Mouse (Mus musculus): ENCODE data around the gene Klrd1.
A peak's percentile ranks its signal among the peaks of the same experiment; 100 is the strongest.

Klrd1 gene

DNA sequence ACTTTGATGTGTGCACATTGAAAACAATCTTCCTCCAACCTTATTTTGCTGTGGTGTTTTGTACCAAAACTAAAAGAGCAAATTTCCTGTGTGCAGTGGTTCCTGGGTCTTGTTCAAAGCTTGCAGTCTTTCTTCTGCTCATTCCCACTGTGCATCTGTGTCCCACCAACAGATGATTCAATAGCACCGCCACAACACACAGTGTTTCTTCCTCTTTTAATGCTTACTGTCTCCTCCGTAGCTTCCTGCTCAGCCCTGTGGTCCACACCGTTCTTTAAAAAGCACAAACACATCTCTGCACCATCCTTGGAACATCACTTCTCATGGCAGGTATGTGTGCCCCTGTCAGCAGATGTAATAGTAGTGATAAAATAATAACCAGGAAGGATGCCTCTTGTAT, at the start of gene Klrd1:
Gene Klrd1 (plus strand): TSS at position 275 of the 400 bp plus-strand sequence.
- no peak for TF ChIP-seq POU5F1 (IDR thresholded peaks at IDR 0.05; ENCODE audit: borderline replicate concordance, low read length)
- no peak for TF ChIP-seq CTCF (conservative IDR thresholded peaks at IDR 0.05; ENCODE audit: low read length)
- H3K4me1 ChIP-seq (replicated peaks; ENCODE audit: low read depth, low read length), result no peaks in the 10 kb centered on the region
- H3K36me3 ChIP-seq (ENCODE audit: insufficient read depth, low read length), result no peaks in the 10 kb centered on the region
- no peaks in the 10 kb centered on the region for H3K9me3 ChIP-seq (ENCODE audit: low read length)
- H3K27me3 ChIP-seq (ENCODE audit: insufficient read depth, low read length), result no peaks in the 10 kb centered on the region
- H3K4me3 ChIP-seq (replicated peaks; ENCODE audit: low read length), result no peak within 1 kb of the TSS

DNA sequence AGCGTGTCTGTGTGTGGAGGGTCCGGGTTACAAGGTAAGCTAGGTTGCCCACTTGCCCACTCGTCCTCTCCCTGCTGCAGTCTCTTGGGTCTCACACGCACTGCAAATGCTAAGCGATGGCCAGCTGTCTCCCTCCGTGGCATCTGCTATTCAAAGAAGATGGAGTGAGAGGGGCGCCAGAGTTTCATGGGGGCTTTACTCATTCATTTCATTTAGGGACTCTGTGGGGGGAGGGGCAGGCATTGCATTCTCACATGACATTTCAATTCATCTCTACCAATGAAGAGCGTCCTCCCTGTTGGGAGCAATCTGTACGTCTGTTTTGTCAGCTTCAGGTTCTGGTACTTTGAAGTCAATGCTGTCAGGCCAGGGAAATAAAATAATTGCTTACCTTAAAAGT, 49.7 kb upstream of the Klrd1 start:
- no peak for TF ChIP-seq POU5F1 (IDR thresholded peaks at IDR 0.05; ENCODE audit: borderline replicate concordance, low read length)
- no peak for TF ChIP-seq NANOG (IDR thresholded peaks at IDR 0.05; ENCODE audit: borderline replicate concordance, low read length)
- TF ChIP-seq CTCF (conservative IDR thresholded peaks at IDR 0.05; ENCODE audit: low read length), result no peak
- H3K36me3 ChIP-seq (ENCODE audit: insufficient read depth, low read length), result peaks cover 54% of the 10 kb centered on the region
- no peak overlapping the region for H3K4me3 ChIP-seq (replicated peaks; ENCODE audit: low read length)
- H3K4me1 ChIP-seq (replicated peaks; ENCODE audit: low read depth, low read length), result peaks cover 8% of the 10 kb centered on the region
- no peaks in the 10 kb centered on the region for H3K27me3 ChIP-seq (ENCODE audit: insufficient read depth, low read length)
- H3K9me3 ChIP-seq (ENCODE audit: low read length), result no peaks in the 10 kb centered on the region

DNA sequence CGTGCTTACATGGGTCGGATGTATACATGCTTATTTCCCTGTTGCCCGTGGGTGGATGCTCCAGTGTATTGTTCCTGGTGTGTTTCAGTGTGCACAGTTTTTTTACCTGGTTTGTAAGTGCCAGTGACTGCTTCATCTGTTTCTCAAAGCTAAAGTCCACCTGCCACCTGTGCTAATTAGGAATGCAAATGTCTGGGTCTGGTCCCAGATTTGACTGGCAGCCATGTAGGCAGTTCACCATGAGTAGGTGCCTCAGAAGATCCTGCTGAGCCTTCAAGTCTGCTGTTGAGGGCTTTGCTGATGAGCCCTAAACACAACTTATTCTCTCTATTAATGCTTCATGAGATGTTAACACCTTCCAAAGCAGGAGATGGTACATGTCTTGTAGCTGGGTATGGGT, 49.0 kb upstream of the Klrd1 start:
- Histone ChIP-seq H3K9me3 (ENCODE audit: low read length) (no peaks in the 10 kb centered on the region), H3K27me3 (ENCODE audit: insufficient read depth, low read length) (no peaks in the 10 kb centered on the region), H3K4me3 (replicated peaks; ENCODE audit: low read length) (no peak overlapping the region), H3K36me3 (ENCODE audit: insufficient read depth, low read length) (peaks cover 49% of the 10 kb centered on the region), H3K4me1 (replicated peaks; ENCODE audit: low read depth, low read length) (peaks cover 8% of the 10 kb centered on the region)
- no peak for TF ChIP-seq CTCF (conservative IDR thresholded peaks at IDR 0.05; ENCODE audit: low read length)

DNA sequence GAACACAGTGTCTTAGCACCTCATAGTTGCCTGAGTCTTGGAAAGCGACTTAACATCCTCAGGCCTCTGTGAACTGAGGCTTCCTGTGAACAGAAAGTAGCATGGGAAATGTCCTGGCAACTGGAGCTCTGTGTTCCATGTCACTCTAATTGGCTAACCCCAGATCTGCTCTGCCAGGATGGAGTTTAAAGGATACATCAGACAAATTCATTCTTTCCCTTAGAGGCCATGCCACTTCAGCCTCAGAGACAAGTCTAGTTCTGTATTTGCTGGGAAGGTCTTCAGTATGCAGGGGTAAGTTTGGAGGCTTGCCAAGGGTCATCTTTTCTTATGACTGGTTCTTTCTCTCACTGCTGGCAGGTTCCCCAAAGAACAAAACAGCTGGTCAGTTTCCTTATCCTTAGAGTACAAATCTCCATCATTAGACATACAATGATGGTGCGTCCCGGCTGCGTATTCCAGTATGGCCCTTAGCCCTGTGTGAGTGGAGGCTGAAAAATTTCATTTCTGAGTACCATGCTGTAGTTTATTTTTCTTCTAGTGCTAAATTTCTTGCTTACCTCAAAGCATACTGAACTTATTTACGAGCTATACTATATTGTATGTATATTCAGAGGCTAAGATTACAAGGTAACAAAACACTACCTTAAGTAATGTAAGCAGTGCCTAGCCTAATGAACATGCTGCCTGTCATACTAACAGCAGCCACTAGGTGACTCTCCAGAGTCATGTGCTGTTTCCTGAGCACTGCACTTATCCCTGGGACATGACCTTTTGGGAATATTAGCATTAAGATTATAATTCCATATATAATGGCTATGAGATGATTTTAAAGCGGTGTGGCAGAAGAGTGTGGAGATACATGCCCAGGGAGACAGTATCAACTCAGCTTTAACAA, 47.6 kb upstream of the Klrd1 start:
- TF ChIP-seq NANOG (IDR thresholded peaks at IDR 0.05; ENCODE audit: borderline replicate concordance, low read length) (no peak), CTCF (conservative IDR thresholded peaks at IDR 0.05; ENCODE audit: low read length) (peak; percentile 96)
- Histone ChIP-seq H3K4me1 (replicated peaks; ENCODE audit: low read depth, low read length) (peaks cover 8% of the 10 kb centered on the region), H3K4me3 (replicated peaks; ENCODE audit: low read length) (no peak overlapping the region), H3K9me3 (ENCODE audit: low read length) (no peaks in the 10 kb centered on the region), H3K36me3 (ENCODE audit: insufficient read depth, low read length) (peaks cover 35% of the 10 kb centered on the region), H3K27me3 (ENCODE audit: insufficient read depth, low read length) (no peaks in the 10 kb centered on the region)

DNA sequence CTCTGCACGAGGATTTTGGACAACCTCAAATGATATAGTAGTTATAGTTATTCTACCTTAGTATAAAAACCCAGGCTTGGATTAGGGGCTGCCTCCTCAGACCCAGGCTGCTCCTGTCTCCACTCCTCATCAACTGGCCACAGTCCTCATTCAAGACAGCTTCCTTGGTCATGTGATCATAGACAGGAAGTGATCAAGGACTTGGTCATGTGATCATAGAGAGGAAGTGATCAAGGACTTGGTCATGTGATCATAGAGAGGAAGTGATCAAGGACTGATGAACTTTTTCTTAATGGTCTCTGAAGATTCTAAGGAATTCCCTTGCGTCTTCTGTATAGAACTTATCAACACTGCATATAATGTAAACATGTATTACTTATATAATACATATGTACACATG, 44.3 kb upstream of the Klrd1 start:
- no peaks in the 10 kb centered on the region for H3K27me3 ChIP-seq (ENCODE audit: insufficient read depth, low read length)
- H3K4me3 ChIP-seq (replicated peaks; ENCODE audit: low read length), result no peak overlapping the region
- no peaks in the 10 kb centered on the region for H3K9me3 ChIP-seq (ENCODE audit: low read length)
- H3K36me3 ChIP-seq (ENCODE audit: insufficient read depth, low read length), result peaks cover 4% of the 10 kb centered on the region; the same call in 1 of the 2 replicates
- TF ChIP-seq CTCF (conservative IDR thresholded peaks at IDR 0.05; ENCODE audit: low read length), result no peak
- no peak for TF ChIP-seq POU5F1 (IDR thresholded peaks at IDR 0.05; ENCODE audit: borderline replicate concordance, low read length)
- TF ChIP-seq NANOG (IDR thresholded peaks at IDR 0.05; ENCODE audit: borderline replicate concordance, low read length), result no peak
- no peaks in the 10 kb centered on the region for H3K4me1 ChIP-seq (replicated peaks; ENCODE audit: low read depth, low read length)

DNA sequence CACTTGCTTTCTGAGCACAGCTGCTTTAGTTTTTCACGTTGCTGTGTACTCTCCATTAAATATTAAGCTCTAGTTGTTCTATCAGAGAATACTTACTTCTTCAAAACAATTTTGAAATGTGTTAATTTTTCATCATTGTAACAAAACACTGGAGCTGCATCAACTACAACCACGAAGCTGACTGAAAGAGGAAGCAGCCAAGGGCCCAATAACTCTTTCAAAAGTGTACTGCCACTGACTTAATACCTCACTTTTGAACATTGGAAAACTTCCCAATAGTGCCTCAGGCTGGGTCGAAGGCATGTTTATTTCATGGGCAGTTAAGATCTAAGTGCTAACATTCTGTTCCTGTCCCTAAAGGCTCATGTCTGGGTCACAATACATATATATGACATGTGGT, 43.6 kb upstream of the Klrd1 start:
- H3K4me3 ChIP-seq (replicated peaks; ENCODE audit: low read length), result no peak overlapping the region
- no peaks in the 10 kb centered on the region for H3K36me3 ChIP-seq (ENCODE audit: insufficient read depth, low read length)
- no peak for TF ChIP-seq CTCF (conservative IDR thresholded peaks at IDR 0.05; ENCODE audit: low read length)
- no peak for TF ChIP-seq NANOG (IDR thresholded peaks at IDR 0.05; ENCODE audit: borderline replicate concordance, low read length)
- no peak for TF ChIP-seq POU5F1 (IDR thresholded peaks at IDR 0.05; ENCODE audit: borderline replicate concordance, low read length)
- H3K4me1 ChIP-seq (replicated peaks; ENCODE audit: low read depth, low read length), result no peaks in the 10 kb centered on the region
- H3K9me3 ChIP-seq (ENCODE audit: low read length), result no peaks in the 10 kb centered on the region
- H3K27me3 ChIP-seq (ENCODE audit: insufficient read depth, low read length), result no peaks in the 10 kb centered on the region

DNA sequence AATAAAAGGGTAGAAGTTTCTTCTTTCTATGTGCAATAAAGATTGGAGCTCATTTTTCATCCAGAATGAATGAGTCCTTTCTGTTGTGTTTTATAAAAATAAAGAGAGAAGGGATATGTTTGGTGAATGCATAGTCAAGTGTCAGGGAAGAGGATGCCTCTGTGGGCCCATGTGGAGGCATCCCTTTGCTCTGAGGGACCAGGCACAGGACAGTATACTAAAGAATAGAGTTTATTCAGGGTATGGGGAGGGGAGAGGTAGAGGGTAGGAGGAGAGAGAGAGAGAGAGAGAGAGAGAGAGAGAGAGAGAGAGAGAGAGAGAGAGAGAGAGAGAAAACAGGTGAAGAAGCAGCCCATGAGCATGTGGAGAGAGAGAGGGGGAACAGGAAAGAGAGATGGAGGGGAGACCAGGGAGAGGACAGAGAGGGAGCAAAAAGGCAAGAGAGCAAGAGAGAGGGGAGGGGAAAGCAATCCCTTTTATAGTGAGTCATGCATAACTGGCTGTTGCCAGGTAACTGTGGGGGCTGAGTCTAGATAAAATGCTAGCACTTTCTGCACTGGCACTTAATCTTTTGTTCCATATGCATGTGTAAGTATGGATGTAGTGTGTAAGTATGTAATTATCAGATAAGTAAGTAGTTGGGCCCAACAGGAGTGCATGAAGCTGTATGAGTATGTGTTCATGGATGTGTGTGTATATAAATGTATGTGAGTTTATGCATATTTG, 34.1 kb upstream of the Klrd1 start:
- H3K36me3 ChIP-seq (ENCODE audit: insufficient read depth, low read length), result no peaks in the 10 kb centered on the region
- TF ChIP-seq POU5F1 (IDR thresholded peaks at IDR 0.05; ENCODE audit: borderline replicate concordance, low read length) (no peak), CTCF (conservative IDR thresholded peaks at IDR 0.05; ENCODE audit: low read length) (no peak), NANOG (IDR thresholded peaks at IDR 0.05; ENCODE audit: borderline replicate concordance, low read length) (no peak)
- H3K4me3 ChIP-seq (replicated peaks; ENCODE audit: low read length), result no peak overlapping the region
- no peaks in the 10 kb centered on the region; the same call in 1 of the 2 replicates for H3K27me3 ChIP-seq (ENCODE audit: insufficient read depth, low read length)
- H3K4me1 ChIP-seq (replicated peaks; ENCODE audit: low read depth, low read length), result no peaks in the 10 kb centered on the region
- peaks cover 6% of the 10 kb centered on the region for H3K9me3 ChIP-seq (ENCODE audit: low read length)

DNA sequence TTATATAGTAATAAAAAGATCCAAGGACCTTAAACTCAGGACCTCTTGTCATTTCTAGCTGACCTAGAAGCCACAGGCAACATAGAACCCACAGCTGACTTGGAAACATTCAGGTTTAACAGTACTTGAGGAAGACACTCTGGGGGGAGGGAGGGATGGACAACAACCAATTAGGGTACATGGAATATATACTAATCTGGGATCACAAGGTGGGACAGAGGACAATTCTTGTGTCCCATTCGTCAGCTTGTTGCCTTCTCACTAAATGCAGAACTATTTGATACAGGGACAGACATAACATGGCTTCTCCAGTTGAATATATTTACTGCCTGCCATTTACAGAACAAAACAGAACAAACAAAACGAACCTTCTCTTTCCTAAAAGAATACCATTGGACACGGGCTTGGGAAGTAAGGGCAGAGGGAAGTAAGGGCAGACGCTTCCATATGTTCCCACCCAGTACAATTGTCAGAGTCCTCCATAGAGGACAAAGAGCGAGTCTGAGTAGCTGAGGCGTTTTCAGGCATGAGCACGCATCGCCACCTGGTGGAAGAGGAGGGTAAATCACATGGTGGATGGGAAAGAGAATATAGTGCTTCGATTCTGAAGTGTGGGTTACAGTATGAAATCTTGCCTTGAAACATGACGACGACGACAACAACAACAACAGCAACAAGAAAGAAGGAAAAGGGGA, 32.5 kb upstream of the Klrd1 start:
- H3K9me3 ChIP-seq (ENCODE audit: low read length), result peaks cover 6% of the 10 kb centered on the region
- H3K4me1 ChIP-seq (replicated peaks; ENCODE audit: low read depth, low read length), result no peaks in the 10 kb centered on the region
- H3K4me3 ChIP-seq (replicated peaks; ENCODE audit: low read length), result no peak overlapping the region
- no peaks in the 10 kb centered on the region for H3K36me3 ChIP-seq (ENCODE audit: insufficient read depth, low read length)
- no peaks in the 10 kb centered on the region; the same call in 1 of the 2 replicates for H3K27me3 ChIP-seq (ENCODE audit: insufficient read depth, low read length)
- TF ChIP-seq NANOG (IDR thresholded peaks at IDR 0.05; ENCODE audit: borderline replicate concordance, low read length) (no peak), CTCF (conservative IDR thresholded peaks at IDR 0.05; ENCODE audit: low read length) (peak; percentile 58)
